Mouse (Mus musculus): Measurements from ENCODE around the gene Efna5.

- no peak for TF ChIP-seq CTCF (IDR thresholded peaks at IDR 0.05; ENCODE audit: extremely low read depth, insufficient read length, insufficient replicate concordance, low read depth, low read length)
- TF ChIP-seq POLR2A (IDR thresholded peaks at IDR 0.05; ENCODE audit: low read depth, low read length), result no peak
These were observed 252.6 kb downstream of the Efna5 start for GRCm38 (mm10) chr17:62628474-62628873.
